Comparison of ENCODE assay signal across 1 mouse cellular context in genomic region chr6:91474441-91475190, GRCm38 (mm10).
TF ChIP-seq lines count a peak whose summit lies in the region.

No protein-coding gene starts in this region.

TF ChIP-seq in MEL, 35 proteins besides CTCF, POLR2A, EP300 and RAD21:
- no peak for TF ChIP-seq BHLHE40 (IDR thresholded peaks at IDR 0.05; ENCODE audit: borderline replicate concordance, low read depth, low read length)
- no peak for TF ChIP-seq ZKSCAN1 (IDR thresholded peaks at IDR 0.05; ENCODE audit: low read depth, low read length)
- TF ChIP-seq ZMIZ1 (IDR thresholded peaks at IDR 0.05; ENCODE audit: low read depth, low read length) = no peak
- TF ChIP-seq USF2 (IDR thresholded peaks at IDR 0.05; ENCODE audit: borderline replicate concordance in 1 of 2, insufficient read depth in 1 of 2, low read depth in 1 of 2, low read length in 2 of 2) = no peak
- TF ChIP-seq UBTF (IDR thresholded peaks at IDR 0.05; ENCODE audit: borderline replicate concordance, insufficient read depth, low read depth, low read length) = no peak
- no peak for TF ChIP-seq MAFK (IDR thresholded peaks at IDR 0.05; ENCODE audit: borderline replicate concordance, low read depth, low read length)
